Mouse (Mus musculus) midbrain, embryonic 13.5 days (tissue): Measurements from ENCODE around the gene Nxf7. TPM values are rescaled to one million over a fixed set of nuclear protein-coding genes. Genes with fewer than 3 reads are reported as not detected.
"Not testable (repeated sequence)": the region's sequence is repeated elsewhere in the genome, so short reads cannot be mapped to it uniquely, and the experiment has no call there.

Experiments used
- ATAC-seq: fragments of 200-750 bp; cut with Nextera tagmentation; 2 replicates; pipeline ENCODE4 v1.8.0; 2017; ENCODE audit warnings: mild to moderate bottlenecking, moderate TSS enrichment, moderate library complexity
- H3K27ac ChIP-seq: fragments of 300-500 bp; sonication (generic); 2 replicates; pipeline ENCODE4 v1.5.1; 2015; ENCODE audit warnings: inconsistent platforms, mild to moderate bottlenecking, moderate library complexity
- H3K27me3 ChIP-seq: fragments of 300-500 bp; sonication (generic); 2 replicates; pipeline ENCODE4 v1.6.1; 2015; ENCODE audit warnings: mild to moderate bottlenecking, inconsistent platforms
- H3K36me3 ChIP-seq: fragments of 300-500 bp; sonication (generic); 2 replicates; pipeline ENCODE4 v1.6.1; 2015; ENCODE audit warnings: mild to moderate bottlenecking, inconsistent platforms
- H3K4me1 ChIP-seq: fragments of 300-500 bp; sonication (generic); replicated peaks from 2 replicates; pipeline ENCODE4 v1.6.1; 2015; ENCODE audit warnings: inconsistent platforms
- H3K4me2 ChIP-seq: fragments of 300-500 bp; sonication (generic); replicated peaks from 2 replicates; pipeline ENCODE4 v1.6.1; 2015; ENCODE audit warnings: moderate library complexity, mild to moderate bottlenecking, inconsistent platforms
- H3K4me3 ChIP-seq: fragments of 300-500 bp; sonication (generic); replicated peaks from 2 replicates; pipeline ENCODE4 v1.5.1; 2015; ENCODE audit warnings: mild to moderate bottlenecking, inconsistent platforms
- H3K9ac ChIP-seq: fragments of 300-500 bp; sonication (generic); replicated peaks from 2 replicates; pipeline ENCODE4 v1.6.1; 2015; ENCODE audit warnings: mild to moderate bottlenecking, inconsistent platforms
- H3K9me3 ChIP-seq: fragments of 300-500 bp; sonication (generic); 2 replicates; pipeline ENCODE4 v1.6.1; 2016; ENCODE audit warnings: mild to moderate bottlenecking, inconsistent platforms
- WGBS: fragments of 180-500 bp; shearing (Covaris S2); methylation state at CpG from one replicate; pipeline ENCODE4 v1.1.7; 2015; 5-methylcytosine and 5-hydroxymethylcytosine counted together
- polyA plus RNA-seq: library from polyadenylated mRNA; unstranded; fragments of >200 nt; fragmentation: Nextera tagmentation; extraction: Ambion mirVana; gene quantifications from 2 replicates; pipeline ENCODE4 v1.2.1, GENCODE M21; 2015

Gene Nxf7
- not detected in 2 replicates for polyA plus RNA-seq

DNA sequence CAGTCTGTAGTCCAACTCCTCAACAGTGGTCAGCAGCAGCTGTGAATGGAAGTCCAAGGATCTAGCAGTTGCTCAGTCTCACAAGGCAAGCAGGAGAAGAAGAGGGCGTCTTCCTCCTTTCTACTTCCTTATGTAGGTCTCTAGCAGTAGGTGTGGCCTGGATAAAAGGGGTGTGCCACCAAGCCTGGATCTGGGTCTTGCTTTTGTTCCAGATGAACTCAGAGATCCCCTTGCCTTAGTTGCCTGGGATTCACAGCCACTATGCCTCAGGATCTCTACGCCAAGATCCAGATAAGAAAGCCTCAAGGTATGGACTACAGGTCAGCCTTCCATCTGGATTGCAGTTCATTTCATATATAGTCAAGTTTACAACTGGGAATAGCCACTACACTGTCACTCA lies at the start of gene Nxf7:
Gene Nxf7, minus strand, starts transcription at position 101 of the 400 bp plus-strand sequence.
- no peak for ATAC-seq
- 96% methylated on average over 2 of the region's 2 CpGs for WGBS
- no peaks in the 10 kb centered on the region for H3K4me1 ChIP-seq

DNA sequence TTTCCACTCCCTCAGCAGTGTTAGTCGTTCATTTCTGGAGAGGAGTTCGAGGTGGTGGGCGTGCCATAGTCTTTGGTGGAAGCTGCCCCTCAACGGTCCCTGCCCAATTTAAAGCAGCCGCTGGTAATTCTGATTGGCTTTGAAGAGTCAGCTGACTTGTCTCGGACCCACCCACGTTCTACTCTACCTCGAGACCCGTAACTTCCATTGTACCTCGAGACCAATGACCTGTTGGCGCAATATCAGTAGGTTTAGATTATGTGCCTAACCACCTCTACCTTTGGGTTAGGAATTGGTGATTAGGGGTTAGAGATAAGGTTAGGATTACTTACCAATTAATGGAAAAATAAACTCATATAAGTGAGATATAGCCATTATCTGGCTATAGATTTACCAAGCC lies 29.0 kb upstream of the Nxf7 start, which contains the start of gene Prame:
Gene Prame, minus strand, starts transcription at position 101 of the 400 bp plus-strand sequence.
- Histone ChIP-seq H3K4me1 (no peaks in the 10 kb centered on the region), H3K4me2 (no peak within 1 kb of the TSS), H3K36me3 (no peaks in the 10 kb centered on the region), H3K4me3 (no peak within 1 kb of the TSS), H3K27me3 (no peaks in the 10 kb centered on the region), H3K9ac (no peak within 1 kb of the TSS), H3K27ac (no peak within 1 kb of the TSS), H3K9me3 (no peaks in the 10 kb centered on the region)
- no peak for ATAC-seq
- 90% methylated on average over 11 of the region's 11 CpGs for WGBS

More for the DNA sequence above, at the start of gene Nxf7:
- H3K9ac ChIP-seq: no peak within 1 kb of the TSS
- no peak within 1 kb of the TSS for H3K4me3 ChIP-seq
- no peak within 1 kb of the TSS for H3K4me2 ChIP-seq
- H3K27me3 ChIP-seq: no peaks in the 10 kb centered on the region
- no peaks in the 10 kb centered on the region for H3K36me3 ChIP-seq
- no peak within 1 kb of the TSS for H3K27ac ChIP-seq
- no peaks in the 10 kb centered on the region; the same call in 1 of the 2 replicates for H3K9me3 ChIP-seq

DNA sequence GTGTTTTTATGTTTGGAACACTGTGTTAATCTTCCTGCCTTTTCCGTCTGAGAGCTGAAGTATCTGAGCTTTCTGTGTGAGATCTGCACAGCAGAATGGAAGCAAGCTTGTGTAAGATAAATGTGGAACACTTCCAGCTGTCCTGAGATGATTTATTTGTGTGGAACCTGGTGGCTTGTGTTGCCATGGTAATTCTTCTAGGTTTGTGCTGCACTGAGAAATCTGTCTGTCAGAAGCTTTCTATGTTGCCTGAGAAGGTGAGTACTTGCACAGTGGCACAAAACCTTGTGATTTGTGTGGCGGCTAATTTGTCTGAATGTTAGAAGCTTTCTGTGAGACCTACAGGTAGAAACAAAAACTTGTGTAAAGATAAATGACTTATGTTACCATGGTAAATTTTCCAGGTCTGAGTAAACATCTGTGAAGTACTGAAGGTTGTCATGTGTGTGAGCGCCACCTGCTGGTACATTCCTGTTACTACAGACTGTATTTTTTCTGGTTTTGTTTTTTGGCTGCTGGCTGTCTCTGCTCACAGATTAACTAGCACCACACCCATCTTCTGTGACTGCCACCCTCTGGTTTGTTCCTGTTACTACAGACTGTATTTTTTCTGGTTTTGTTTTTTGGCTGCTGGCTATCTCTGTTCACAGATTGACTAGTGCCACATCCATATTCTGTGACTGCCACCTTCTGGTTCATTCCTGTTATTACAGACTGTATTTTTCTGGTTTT lies 2.9 kb upstream of the Nxf7 start:
- not testable (repeated sequence) for H3K4me1 ChIP-seq, H3K27me3 ChIP-seq, H3K36me3 ChIP-seq, H3K4me3 ChIP-seq, H3K9ac ChIP-seq, H3K9me3 ChIP-seq, ATAC-seq, H3K27ac ChIP-seq, H3K4me2 ChIP-seq
- WGBS: 73% methylated on average over 3 of the region's 3 CpGs

DNA sequence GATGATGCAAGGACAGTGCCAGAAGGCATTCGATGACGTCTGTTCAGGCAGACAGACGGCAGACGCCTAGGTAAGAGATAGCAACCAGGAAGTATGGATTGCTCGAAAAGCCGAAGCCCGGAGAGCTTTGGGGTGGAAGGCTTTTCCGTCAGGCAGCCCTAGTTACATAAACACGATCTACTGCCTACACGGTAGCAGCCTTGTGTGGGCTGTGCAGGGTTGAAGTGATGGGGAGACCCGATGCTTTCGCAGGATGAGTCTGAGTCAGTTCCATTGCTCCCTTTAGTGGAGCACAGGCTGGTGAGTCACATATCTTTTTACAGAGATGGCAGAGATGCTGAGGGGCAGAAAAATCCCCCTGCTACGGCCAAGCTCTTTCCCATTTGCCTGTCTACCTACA lies 481 bp downstream of the Nxf7 start:
- H3K4me1 ChIP-seq: no peaks in the 10 kb centered on the region
- no peak overlapping the region for H3K4me2 ChIP-seq
- H3K36me3 ChIP-seq: no peaks in the 10 kb centered on the region
- H3K9ac ChIP-seq: no peak overlapping the region
- H3K27ac ChIP-seq: no peak overlapping the region
- no peak for ATAC-seq
- no peaks in the 10 kb centered on the region for H3K27me3 ChIP-seq
- H3K9me3 ChIP-seq: no peaks in the 10 kb centered on the region; the same call in 1 of the 2 replicates
- WGBS: 95% methylated on average over 13 of the region's 13 CpGs
- H3K4me3 ChIP-seq: no peak overlapping the region

DNA sequence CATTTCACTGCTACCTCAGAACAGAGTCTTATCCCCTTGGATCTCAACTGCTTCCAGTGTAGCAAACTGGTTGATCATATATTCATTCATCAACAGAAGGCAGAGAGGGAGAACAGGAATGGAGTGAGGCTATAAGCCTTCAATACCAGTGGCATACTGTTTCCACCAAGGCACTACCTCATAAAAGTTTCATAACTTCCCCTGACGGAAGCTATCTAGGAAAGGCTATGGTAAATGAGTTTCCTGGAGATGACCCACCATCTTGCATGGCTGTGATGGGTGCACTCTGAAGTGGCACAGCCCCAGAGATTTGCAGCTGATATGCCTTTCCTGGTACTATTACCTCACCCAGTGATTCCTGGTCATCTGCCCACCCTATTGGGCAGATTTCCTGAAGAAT lies 22.2 kb downstream of the Nxf7 start:
- Histone ChIP-seq H3K9me3 (no peaks in the 10 kb centered on the region), H3K9ac (no peak overlapping the region), H3K4me1 (no peaks in the 10 kb centered on the region), H3K27me3 (0 out of 2 replicates have a peak, but pooled peaks cover 3% of the 10 kb centered on the region), H3K36me3 (no peaks in the 10 kb centered on the region), H3K4me3 (no peak overlapping the region), H3K27ac (no peak overlapping the region), H3K4me2 (no peak overlapping the region)
- 81% methylated on average over 1 of the region's 1 CpGs for WGBS
- ATAC-seq: no peak

DNA sequence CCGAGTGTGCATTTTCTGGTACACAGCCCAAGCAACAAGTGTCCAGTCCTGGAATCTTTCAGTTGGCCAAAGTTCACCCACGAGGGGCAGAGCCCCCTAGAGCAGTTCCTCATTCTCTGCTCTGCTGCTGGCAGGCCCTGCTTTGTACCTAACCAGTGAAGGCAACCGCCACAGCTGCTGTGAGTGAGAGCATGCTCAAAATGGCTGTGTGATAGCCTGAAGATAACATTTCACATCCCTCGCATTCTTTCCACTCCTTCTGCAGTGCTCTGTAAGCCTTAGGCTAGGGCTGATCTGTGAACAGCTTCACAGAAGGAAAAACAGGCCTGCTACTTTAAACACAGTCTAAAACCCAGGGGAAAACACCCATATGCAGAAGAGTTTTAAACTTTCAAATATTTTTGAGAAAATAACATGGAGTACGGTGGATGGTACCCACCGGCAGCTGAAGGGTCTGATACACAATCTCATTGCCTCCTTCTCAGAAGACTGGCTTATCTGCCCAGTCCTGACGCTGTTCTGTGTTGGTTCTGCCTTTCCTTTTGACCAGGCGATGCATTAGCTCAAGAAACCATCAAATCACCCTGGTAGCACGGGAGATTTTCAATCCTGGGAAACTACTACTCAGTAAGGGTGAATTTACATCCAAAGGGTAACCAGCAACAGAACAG lies 23.5 kb downstream of the Nxf7 start:
- H3K4me3 ChIP-seq, H3K9me3 ChIP-seq, H3K36me3 ChIP-seq, H3K9ac ChIP-seq, H3K4me2 ChIP-seq, H3K27me3 ChIP-seq, H3K4me1 ChIP-seq, ATAC-seq, H3K27ac ChIP-seq: not testable (repeated sequence)
- WGBS: 74% methylated on average over 9 of the region's 9 CpGs

DNA sequence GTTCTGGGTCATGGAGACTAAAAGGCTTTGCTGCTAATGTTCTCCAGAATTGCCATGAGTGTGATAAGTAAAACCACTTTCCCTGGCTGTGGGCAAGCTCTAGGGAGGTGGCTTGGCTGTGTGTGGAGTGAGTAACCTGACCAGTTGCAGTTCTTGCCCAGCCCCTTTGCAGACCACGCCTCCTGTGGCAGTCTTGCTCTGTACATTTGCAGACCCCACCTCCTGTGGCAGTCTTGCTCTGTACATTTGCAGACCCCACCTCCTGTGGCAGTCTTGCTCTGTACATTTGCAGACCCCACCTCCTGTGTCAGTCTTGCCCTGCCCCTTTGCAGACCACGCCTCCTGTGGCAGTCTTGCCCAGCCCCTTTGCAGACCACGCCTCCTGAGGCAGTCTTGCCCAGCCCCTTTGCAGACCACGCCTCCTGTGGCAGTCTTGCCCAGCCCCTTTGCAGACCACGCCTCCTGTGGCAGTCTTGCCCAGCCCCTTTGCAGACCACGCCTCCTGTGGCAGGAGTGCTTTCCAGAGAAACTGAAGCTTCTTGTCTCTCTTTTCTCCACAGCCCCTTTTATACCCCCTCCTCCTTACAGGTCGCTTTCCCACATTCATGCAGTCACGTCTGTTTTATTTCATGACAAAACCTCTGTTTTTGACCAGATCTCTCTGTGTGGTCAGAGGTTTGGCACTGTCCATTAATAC lies 24.2 kb downstream of the Nxf7 start:
- not testable (repeated sequence) for H3K9ac ChIP-seq

DNA sequence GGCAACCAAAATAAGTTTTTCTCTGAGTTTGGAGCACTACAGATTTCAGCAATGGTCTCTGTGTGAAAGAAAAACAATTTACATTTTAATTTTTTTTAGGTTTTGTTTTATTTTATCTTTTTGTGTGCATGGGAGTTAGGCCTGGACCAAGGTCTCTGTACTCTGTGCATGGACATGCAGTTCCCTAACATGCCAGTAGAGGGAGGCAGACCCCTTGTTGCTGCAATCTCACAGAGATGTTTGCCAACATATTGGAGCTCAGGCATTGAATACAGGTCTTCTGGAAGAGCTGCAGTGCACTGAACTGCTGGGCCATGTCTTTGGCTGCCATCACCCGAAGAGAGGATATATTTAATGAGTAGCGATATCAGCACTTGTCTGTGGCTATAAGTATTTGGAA lies 29.1 kb downstream of the Nxf7 start:
- H3K36me3 ChIP-seq, H3K27ac ChIP-seq, H3K27me3 ChIP-seq, H3K4me2 ChIP-seq, H3K4me1 ChIP-seq, H3K9me3 ChIP-seq, H3K4me3 ChIP-seq, H3K9ac ChIP-seq: not testable (repeated sequence)
- WGBS: 33% methylated on average over 2 of the region's 2 CpGs
- ATAC-seq: peak; percentile 72

More for the DNA sequence above, 24.2 kb downstream of the Nxf7 start:
- WGBS: 29% methylated on average over 8 of the region's 8 CpGs
- not testable (repeated sequence) for H3K4me2 ChIP-seq, ATAC-seq, H3K36me3 ChIP-seq, H3K27ac ChIP-seq, H3K27me3 ChIP-seq, H3K4me1 ChIP-seq, H3K9me3 ChIP-seq, H3K4me3 ChIP-seq

DNA sequence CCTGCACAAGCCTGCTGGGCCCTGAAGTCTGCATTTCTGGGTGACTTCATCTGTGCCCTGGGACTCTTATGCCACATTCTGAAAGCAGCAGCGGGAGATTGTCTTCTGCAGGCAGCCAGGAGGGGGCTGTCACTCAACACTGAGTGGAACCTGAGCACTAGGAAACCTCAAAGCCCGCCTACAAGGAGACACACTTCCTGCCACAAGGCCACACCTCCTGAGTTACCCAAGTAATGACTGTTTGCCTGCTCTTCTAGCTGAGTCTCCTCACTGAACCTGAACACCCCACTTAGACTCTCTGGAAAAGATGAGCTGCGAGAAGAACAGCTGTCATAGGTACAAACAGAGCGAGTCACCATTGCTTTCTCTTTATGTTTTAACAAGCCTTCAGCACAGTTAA lies 33.6 kb downstream of the Nxf7 start:
- not testable (repeated sequence) for H3K36me3 ChIP-seq, H3K9ac ChIP-seq, H3K4me3 ChIP-seq, H3K27me3 ChIP-seq, H3K4me1 ChIP-seq, H3K4me2 ChIP-seq, H3K9me3 ChIP-seq, ATAC-seq, H3K27ac ChIP-seq
- 60% methylated on average over 4 of the region's 4 CpGs for WGBS

DNA sequence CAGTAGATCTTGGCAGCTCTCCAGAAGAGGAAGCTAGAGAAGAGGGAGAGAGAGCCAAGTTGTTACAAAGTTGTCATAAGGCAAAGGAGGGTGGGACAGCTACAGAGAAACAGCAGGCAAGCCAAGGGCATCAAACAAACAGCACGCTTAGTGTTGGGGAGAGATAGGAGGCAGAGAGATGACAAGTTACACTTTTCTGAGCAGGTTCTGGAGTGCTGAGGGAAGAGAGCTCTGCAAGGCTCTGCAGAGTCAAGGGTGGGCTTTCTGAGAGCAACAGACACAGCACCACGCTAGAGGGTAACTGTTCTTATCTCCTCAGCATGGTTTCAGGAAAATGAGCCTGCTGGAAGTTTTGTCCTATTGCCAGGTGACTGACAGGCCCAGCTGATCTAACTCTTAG lies 35.7 kb downstream of the Nxf7 start:
- no peak overlapping the region for H3K4me2 ChIP-seq
- no peak overlapping the region for H3K9ac ChIP-seq
- ATAC-seq: no peak
- H3K27ac ChIP-seq: no peak overlapping the region
- 52% methylated on average over 2 of the region's 2 CpGs for WGBS
- H3K36me3 ChIP-seq: no peaks in the 10 kb centered on the region
- H3K4me1 ChIP-seq: no peaks in the 10 kb centered on the region
- H3K27me3 ChIP-seq: no peaks in the 10 kb centered on the region
- H3K4me3 ChIP-seq: no peak overlapping the region
- no peaks in the 10 kb centered on the region for H3K9me3 ChIP-seq

DNA sequence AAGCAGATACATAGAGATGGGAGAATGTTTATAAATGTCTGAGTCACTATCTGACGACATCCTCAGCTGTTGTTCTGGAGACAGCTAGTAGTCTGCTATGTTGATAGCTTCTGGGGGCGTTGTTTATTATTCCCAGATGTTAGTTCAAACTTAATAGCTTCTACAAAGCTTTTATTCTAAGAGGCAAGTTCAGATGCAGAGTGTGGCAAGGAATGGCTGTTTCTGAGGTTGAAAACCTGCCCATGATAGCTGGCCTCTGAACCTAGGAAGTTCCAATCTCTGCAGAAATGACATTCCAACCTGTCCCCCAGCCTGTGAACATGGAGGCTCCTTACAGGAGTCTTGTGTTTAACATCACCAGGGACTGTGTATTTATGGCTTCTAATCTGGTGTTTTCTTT lies 36.9 kb downstream of the Nxf7 start:
- H3K27ac ChIP-seq, ATAC-seq, H3K4me2 ChIP-seq, H3K4me3 ChIP-seq, H3K27me3 ChIP-seq, H3K9ac ChIP-seq, H3K9me3 ChIP-seq, H3K4me1 ChIP-seq, H3K36me3 ChIP-seq: not testable (repeated sequence)
- 64% methylated on average over 2 of the region's 2 CpGs for WGBS

DNA sequence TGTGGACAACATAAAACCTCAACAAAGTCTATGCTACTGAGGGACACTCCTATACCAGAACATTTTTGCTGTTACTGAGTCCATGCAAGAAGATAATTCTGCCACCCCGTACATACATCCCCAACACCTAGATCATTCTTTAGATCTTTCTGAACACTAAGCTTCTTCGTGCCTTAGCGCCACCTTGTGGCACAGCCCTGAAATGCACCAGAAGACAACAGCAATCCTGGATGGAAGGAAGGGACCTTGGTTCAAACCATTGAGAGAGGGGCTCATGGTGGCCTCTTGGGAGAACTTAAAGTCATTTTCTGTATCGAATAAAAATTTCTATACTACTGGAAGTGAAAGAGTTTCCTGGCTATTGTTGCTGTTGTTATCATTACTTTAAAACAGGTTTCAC lies 37.6 kb downstream of the Nxf7 start:
- H3K27ac ChIP-seq, H3K9me3 ChIP-seq, H3K4me1 ChIP-seq, H3K27me3 ChIP-seq, H3K36me3 ChIP-seq, ATAC-seq, H3K9ac ChIP-seq, H3K4me2 ChIP-seq, H3K4me3 ChIP-seq: not testable (repeated sequence)
- WGBS: 25% methylated on average over 4 of the region's 4 CpGs
